ENCODE assay signal across 17 mouse cellular contexts in genomic region chr3:54560056-54560922, GRCm38 (mm10).
DNase-seq lines count a peak whose midpoint lies in the region; ATAC-seq and TF ChIP-seq lines count a peak whose summit lies in the region.
"Had no signal": no experiment of that assay in that cellular context is flagged by ENCODE, and none has a peak within 500 bp of the region (broad histone marks: within the 10 kb centered on the region; RNA-seq: fewer than 3 reads in every experiment).

No protein-coding gene starts in this region.

- no peak overlapping the region for H3K4me3 ChIP-seq in heart, embryonic 11.5 days (ENCODE audit: low read depth, low read length)
- no peak overlapping the region for H3K4me3 ChIP-seq in liver, adult 2 months (ENCODE audit: insufficient read depth, low read depth, low read length)
- no peak overlapping the region for H3K4me3 ChIP-seq in liver, postnatal 0 days (ENCODE audit: low read depth, low read length)
- H3K4me3 ChIP-seq in embryonic facial prominence, embryonic 13.5 days: no peak overlapping the region
- no peak overlapping the region for H3K4me3 ChIP-seq in limb, embryonic 14.5 days (replicated peaks; ENCODE audit: low read length)
- no peak overlapping the region for H3K4me3 ChIP-seq in intestine, postnatal 0 days (ENCODE audit: low read depth, low read length)
- H3K4me3 ChIP-seq: erythroblast, embryonic 14.5 days; midbrain, embryonic 12.5 days; stomach, embryonic 15.5 days had no signal

- no peak for ATAC-seq in heart, embryonic 11.5 days (replicated peaks; ENCODE audit: insufficient number of reproducible peaks, low FRiP score, low TSS enrichment)
- ATAC-seq in liver, postnatal 0 days: no peak
- ATAC-seq in embryonic facial prominence, embryonic 13.5 days (ENCODE audit: insufficient number of reproducible peaks, insufficient read depth, low FRiP score, low TSS enrichment, low read depth): no peak
- peak; percentile 71 for ATAC-seq in limb, embryonic 14.5 days (ENCODE audit: low FRiP score, low read depth)
- ATAC-seq in intestine, postnatal 0 days: no peak
- ATAC-seq: hindbrain, postnatal 0 days had no signal

- no peak for TF ChIP-seq EP300 in liver, postnatal 0 days (IDR thresholded peaks at IDR 0.05; ENCODE audit: low read depth)

- TF ChIP-seq POLR2A in liver, adult 2 months (IDR thresholded peaks at IDR 0.05; ENCODE audit: extremely low read depth, insufficient read depth, low read length): no peak
- TF ChIP-seq POLR2A in limb, embryonic 14.5 days (IDR thresholded peaks at IDR 0.05; ENCODE audit: borderline replicate concordance, extremely low read depth, insufficient read depth, insufficient read length): no peak

- intact Hi-C loops in heart, postnatal 25 days (cut with DNase I): no loop called here
- intact Hi-C loops in left cerebral cortex, postnatal 25 days (cut with DNase I): no loop called here

- 54% methylated on average over 5 of the region's 5 CpGs for WGBS in heart, embryonic 11.5 days (ENCODE audit: insufficient replicate concordance)
- WGBS in liver, adult 2 months: 74% methylated on average over 5 of the region's 5 CpGs
- whole genome bisulfite sequencing in liver, postnatal 0 days (ENCODE audit: insufficient replicate concordance): 53% methylated on average over 5 of the region's 5 CpGs
- WGBS in embryonic facial prominence, embryonic 13.5 days: 39% methylated on average over 5 of the region's 5 CpGs
- WGBS in limb, embryonic 14.5 days: 11% methylated on average over 5 of the region's 5 CpGs
- 52% methylated on average over 5 of the region's 5 CpGs for WGBS in intestine, postnatal 0 days

- H3K4me1 ChIP-seq in heart, embryonic 11.5 days (ENCODE audit: control insufficient read depth, insufficient read depth, low read length): no peaks in the 10 kb centered on the region
- no peaks in the 10 kb centered on the region for H3K4me1 ChIP-seq in liver, adult 2 months (ENCODE audit: control insufficient read depth, insufficient read depth, low read length)
- H3K4me1 ChIP-seq in liver, postnatal 0 days (ENCODE audit: insufficient read depth): no peaks in the 10 kb centered on the region
- peaks cover 19% of the 10 kb centered on the region for H3K4me1 ChIP-seq in embryonic facial prominence, embryonic 13.5 days
- peaks cover 9% of the 10 kb centered on the region; the same call in 1 of the 2 replicates for H3K4me1 ChIP-seq in limb, embryonic 14.5 days (ENCODE audit: control insufficient read depth, insufficient read depth, low read length)
- no peaks in the 10 kb centered on the region for H3K4me1 ChIP-seq in intestine, postnatal 0 days (replicated peaks; ENCODE audit: control insufficient read depth, insufficient read depth, low read length)
- H3K4me1 ChIP-seq: midbrain, embryonic 12.5 days had no signal

- no peak for DNase-seq in heart, postnatal 25 days (ENCODE audit: low spot score)
- peak; percentile 3 for DNase-seq in liver, adult 2 months (ENCODE audit: extremely low read depth, low read depth, low spot score)
- DNase-seq in liver, postnatal 0 days: no peak
- peak; percentile 66 for DNase-seq in limb, embryonic 14.5 days (ENCODE audit: low spot score)
- no peak for DNase-seq in left cerebral cortex, postnatal 25 days (ENCODE audit: low spot score in 2 of 2)
- DNase-seq: cerebellum, adult 2 months; lung, adult 18-20 months; right cerebral cortex, postnatal 4 days; thymus, postnatal 25 days had no signal

- H3K36me3 ChIP-seq in heart, embryonic 11.5 days (ENCODE audit: control insufficient read depth, insufficient read depth, low read length): no peaks in the 10 kb centered on the region
- H3K36me3 ChIP-seq in liver, adult 2 months (ENCODE audit: control insufficient read depth, insufficient read depth, low read length): no peaks in the 10 kb centered on the region
- no peaks in the 10 kb centered on the region for H3K36me3 ChIP-seq in liver, postnatal 0 days (replicated peaks; ENCODE audit: insufficient read depth, low read length)
- 0 out of 2 replicates have a peak, but pooled peaks cover 7% of the 10 kb centered on the region for H3K36me3 ChIP-seq in embryonic facial prominence, embryonic 13.5 days
- no peaks in the 10 kb centered on the region for H3K36me3 ChIP-seq in limb, embryonic 14.5 days (ENCODE audit: control insufficient read depth, insufficient read depth, low read length)
- H3K36me3 ChIP-seq in intestine, postnatal 0 days (ENCODE audit: control insufficient read depth, insufficient read depth): no peaks in the 10 kb centered on the region
- H3K36me3 ChIP-seq: G1E; midbrain, embryonic 12.5 days; stomach, embryonic 15.5 days had no signal

- no peak for TF ChIP-seq CTCF in liver, adult 2 months (IDR thresholded peaks at IDR 0.05; ENCODE audit: low read depth, low read length)
- no peak for TF ChIP-seq CTCF in liver, postnatal 0 days (IDR thresholded peaks at IDR 0.05; ENCODE audit: low read depth)
- no peak for TF ChIP-seq CTCF in intestine, postnatal 0 days (IDR thresholded peaks at IDR 0.05; ENCODE audit: low read depth)

- no peaks in the 10 kb centered on the region for H3K9me3 ChIP-seq in heart, embryonic 11.5 days (replicated peaks; ENCODE audit: control insufficient read depth, low read length)
- 0 out of 2 replicates have a peak, but pooled peaks cover 3% of the 10 kb centered on the region for H3K9me3 ChIP-seq in liver, postnatal 0 days (ENCODE audit: low read length)
- peaks cover 4% of the 10 kb centered on the region; the same call in 1 of the 2 replicates for H3K9me3 ChIP-seq in embryonic facial prominence, embryonic 13.5 days
- H3K9me3 ChIP-seq in limb, embryonic 14.5 days (ENCODE audit: control insufficient read depth, low read length): no peaks in the 10 kb centered on the region
- H3K9me3 ChIP-seq in intestine, postnatal 0 days (ENCODE audit: control insufficient read depth): no peaks in the 10 kb centered on the region
- H3K9me3 ChIP-seq: midbrain, embryonic 12.5 days; stomach, embryonic 15.5 days had no signal

- H3K27me3 ChIP-seq in heart, embryonic 11.5 days (ENCODE audit: control insufficient read depth, insufficient read depth, low read length): no peaks in the 10 kb centered on the region
- no peaks in the 10 kb centered on the region for H3K27me3 ChIP-seq in liver, adult 2 months (ENCODE audit: control insufficient read depth, insufficient read depth, low read length)
- no peaks in the 10 kb centered on the region for H3K27me3 ChIP-seq in liver, postnatal 0 days (ENCODE audit: insufficient read depth, low read length)
- H3K27me3 ChIP-seq in embryonic facial prominence, embryonic 13.5 days: no peaks in the 10 kb centered on the region
- no peaks in the 10 kb centered on the region for H3K27me3 ChIP-seq in limb, embryonic 14.5 days (ENCODE audit: control insufficient read depth, insufficient read depth, low read length)
- H3K27me3 ChIP-seq in intestine, postnatal 0 days (replicated peaks; ENCODE audit: control insufficient read depth, insufficient read depth, low read length): no peaks in the 10 kb centered on the region
- H3K27me3 ChIP-seq: midbrain, embryonic 12.5 days; stomach, embryonic 15.5 days had no signal

- no peaks in the 10 kb centered on the region for H3K79me2 ChIP-seq in liver, adult 2 months (ENCODE audit: control insufficient read depth, insufficient read depth, low read length)

- peak overlapping the region; percentile 55; the same call in 1 of the 2 replicates for H3K27ac ChIP-seq in heart, embryonic 11.5 days (ENCODE audit: low read depth, low read length)
- no peak overlapping the region for H3K27ac ChIP-seq in liver, adult 2 months (replicated peaks; ENCODE audit: insufficient read depth, low read depth, low read length)
- H3K27ac ChIP-seq in liver, postnatal 0 days (ENCODE audit: low read depth): no peak overlapping the region
- H3K27ac ChIP-seq in embryonic facial prominence, embryonic 13.5 days: peak overlapping the region; percentile 82
- H3K27ac ChIP-seq in limb, embryonic 14.5 days (replicated peaks; ENCODE audit: low read depth, low read length): peak overlapping the region; percentile 35
- H3K27ac ChIP-seq in intestine, postnatal 0 days (ENCODE audit: low read depth, low read length): no peak overlapping the region
- H3K27ac ChIP-seq: hindbrain, postnatal 0 days; midbrain, embryonic 12.5 days; stomach, embryonic 15.5 days had no signal

- no peak overlapping the region for H3K4me2 ChIP-seq in heart, embryonic 11.5 days
- no peak overlapping the region for H3K4me2 ChIP-seq in liver, postnatal 0 days (ENCODE audit: low read depth, low read length)
- H3K4me2 ChIP-seq in embryonic facial prominence, embryonic 13.5 days: no peak overlapping the region
- no peak overlapping the region for H3K4me2 ChIP-seq in limb, embryonic 14.5 days (replicated peaks; ENCODE audit: low read depth, low read length, severe bottlenecking)
- no peak overlapping the region for H3K4me2 ChIP-seq in intestine, postnatal 0 days (replicated peaks; ENCODE audit: low read depth)
- H3K4me2 ChIP-seq: midbrain, embryonic 12.5 days; stomach, embryonic 15.5 days had no signal

- no peak overlapping the region for H3K9ac ChIP-seq in heart, embryonic 11.5 days (ENCODE audit: low read depth, low read length)
- no peak overlapping the region for H3K9ac ChIP-seq in liver, adult 2 months (ENCODE audit: low read depth, low read length)
- H3K9ac ChIP-seq in liver, postnatal 0 days (replicated peaks): no peak overlapping the region
- H3K9ac ChIP-seq in embryonic facial prominence, embryonic 13.5 days: no peak overlapping the region
- no peak overlapping the region for H3K9ac ChIP-seq in limb, embryonic 14.5 days (ENCODE audit: low read depth, low read length, severe bottlenecking)
- no peak overlapping the region for H3K9ac ChIP-seq in intestine, postnatal 0 days (ENCODE audit: low read depth, low read length)
- H3K9ac ChIP-seq: midbrain, embryonic 12.5 days; stomach, embryonic 15.5 days had no signal

Comparison
In these comparisons a context has a peak if more than half of its experiments do, and no peak if none do; other contexts are left out.
1. DNase-seq: peak in liver, adult 2 months (single experiment) and limb, embryonic 14.5 days (single experiment); none in heart, postnatal 25 days (single experiment), liver, postnatal 0 days (single experiment) and left cerebral cortex, postnatal 25 days (0 of 2).
2. H3K27ac ChIP-seq: peak in heart, embryonic 11.5 days (single experiment), embryonic facial prominence, embryonic 13.5 days (single experiment) and limb, embryonic 14.5 days (single experiment); none in liver, adult 2 months (single experiment), liver, postnatal 0 days (single experiment) and intestine, postnatal 0 days (single experiment).